Mouse (Mus musculus): ENCODE data around the gene Pdzk1.

Pdzk1 gene

GRCm38 (mm10) chr3:96838996-96839645 lies 10.0 kb downstream of the Pdzk1 start:
- no peak for DNase-seq

DNA sequence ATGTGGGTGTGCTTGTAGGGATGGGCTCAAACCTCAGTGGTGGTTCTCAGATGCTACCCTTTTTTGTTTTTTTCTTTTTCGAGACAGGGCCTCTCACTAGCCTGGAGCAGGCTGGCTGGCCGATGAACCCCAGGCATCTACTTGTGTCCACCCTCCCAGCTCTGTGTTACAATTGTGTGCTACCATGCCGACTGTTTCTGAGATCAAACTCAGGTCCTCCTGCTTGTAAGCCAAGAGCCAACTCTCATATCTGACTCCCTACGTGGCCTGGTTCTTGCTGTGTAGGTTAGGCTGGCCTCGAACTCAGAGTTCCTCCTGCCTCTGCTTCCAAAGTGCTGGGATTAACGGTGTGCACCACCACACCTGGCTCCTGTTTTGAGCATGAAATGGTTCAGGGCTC lies 16.1 kb downstream of the Pdzk1 start:
- DNase-seq = no peak

GRCm38 (mm10) chr3:96845806-96846205 lies 16.7 kb downstream of the Pdzk1 start:
- no peak for DNase-seq

DNA sequence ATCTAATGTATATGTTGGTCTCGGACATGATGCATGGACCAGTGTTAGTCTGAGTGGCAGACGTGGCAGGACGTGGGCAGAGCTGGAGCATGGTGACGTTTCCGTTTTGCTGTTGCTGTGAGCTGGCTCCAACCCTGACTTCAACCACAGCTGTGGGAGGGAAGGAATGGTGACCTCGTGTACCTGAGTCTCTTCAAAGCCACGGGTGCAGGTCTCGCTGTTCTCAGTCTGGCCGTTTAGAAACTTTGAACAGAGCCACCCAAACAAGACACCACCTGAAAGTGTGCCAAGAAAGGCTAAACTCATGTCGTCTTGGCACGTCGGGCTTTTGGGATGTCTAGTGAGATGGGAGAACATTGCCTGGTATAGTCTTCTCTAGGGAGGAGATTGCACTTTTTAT lies 17.9 kb downstream of the Pdzk1 start:
- DNase-seq = no peak

GRCm38 (mm10) chr3:96847661-96848060 lies 18.6 kb downstream of the Pdzk1 start:
- DNase-seq = no peak

DNA sequence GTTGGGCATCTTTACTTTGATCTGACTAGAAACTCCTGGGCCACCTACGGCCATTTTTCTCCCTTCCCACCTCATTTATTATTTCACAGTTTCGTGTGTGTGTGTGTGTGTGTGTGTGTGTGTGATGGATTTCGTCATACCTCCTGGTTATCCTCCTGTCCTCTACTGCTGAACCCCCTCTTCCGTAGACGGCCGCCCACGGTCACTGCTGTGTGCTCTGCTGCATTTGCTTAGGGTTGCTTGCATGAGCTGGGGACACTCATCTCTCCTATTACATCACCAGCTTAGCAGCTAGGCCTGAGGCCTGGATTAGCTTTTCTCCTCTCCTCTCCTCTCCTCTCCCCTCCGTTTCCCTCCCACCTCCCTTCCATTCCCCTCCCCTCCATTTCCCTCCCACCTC lies 19.4 kb downstream of the Pdzk1 start:
- no peak for DNase-seq

DNA sequence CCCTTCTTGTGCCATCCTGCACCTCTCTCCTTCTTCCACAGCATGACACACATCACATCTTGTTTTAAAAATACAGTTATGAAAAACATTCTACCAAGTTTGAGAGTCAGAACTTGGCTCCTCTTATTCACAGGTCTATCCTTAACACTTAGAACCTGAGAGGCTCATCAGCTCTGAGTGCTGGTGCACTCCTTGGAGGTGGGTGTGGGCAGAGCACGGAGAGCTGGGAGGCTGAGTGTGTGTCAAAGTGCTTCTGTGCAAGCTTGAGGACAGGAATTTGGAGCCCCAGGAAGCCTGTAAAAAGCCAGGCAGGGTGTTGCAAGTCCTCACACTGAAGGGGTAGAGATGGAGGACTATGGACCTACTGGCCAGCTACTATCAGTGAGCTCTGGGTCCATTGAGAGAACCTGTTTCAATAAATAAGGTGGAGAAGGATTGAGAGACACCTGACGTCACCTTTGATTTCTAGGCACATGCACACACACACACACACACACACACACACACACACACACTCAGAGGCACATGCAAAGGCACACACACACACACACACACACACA lies 20.2 kb downstream of the Pdzk1 start:
- no peak for DNase-seq

GRCm38 (mm10) chr3:96852561-96852960 lies 23.5 kb downstream of the Pdzk1 start:
- no peak for DNase-seq

GRCm38 (mm10) chr3:96854376-96854775 lies 25.3 kb downstream of the Pdzk1 start:
- no peak for DNase-seq

DNA sequence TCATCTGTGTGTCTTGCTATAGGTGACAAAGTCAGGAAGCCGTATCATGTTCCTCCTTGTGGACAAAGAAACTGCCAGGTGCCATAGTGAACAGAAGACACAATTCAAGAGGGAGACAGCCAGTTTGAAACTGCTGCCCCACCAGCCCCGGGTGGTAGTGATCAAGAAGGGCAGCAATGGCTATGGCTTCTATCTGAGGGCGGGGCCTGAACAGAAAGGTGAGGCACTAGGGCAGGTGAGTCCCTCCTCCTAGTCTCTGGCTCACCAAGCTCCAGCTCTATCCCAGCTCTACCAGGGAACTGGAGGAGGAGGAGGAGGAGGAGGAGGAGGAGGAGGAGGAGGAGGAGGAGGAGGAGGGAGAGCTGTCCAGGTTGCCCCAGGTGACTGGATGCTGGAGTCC lies 26.7 kb downstream of the Pdzk1 start:
- DNase-seq = no peak

- DNase-seq = no peak
Measured at GRCm38 (mm10) chr3:96860498-96860897, 31.4 kb downstream of the Pdzk1 start.

DNA sequence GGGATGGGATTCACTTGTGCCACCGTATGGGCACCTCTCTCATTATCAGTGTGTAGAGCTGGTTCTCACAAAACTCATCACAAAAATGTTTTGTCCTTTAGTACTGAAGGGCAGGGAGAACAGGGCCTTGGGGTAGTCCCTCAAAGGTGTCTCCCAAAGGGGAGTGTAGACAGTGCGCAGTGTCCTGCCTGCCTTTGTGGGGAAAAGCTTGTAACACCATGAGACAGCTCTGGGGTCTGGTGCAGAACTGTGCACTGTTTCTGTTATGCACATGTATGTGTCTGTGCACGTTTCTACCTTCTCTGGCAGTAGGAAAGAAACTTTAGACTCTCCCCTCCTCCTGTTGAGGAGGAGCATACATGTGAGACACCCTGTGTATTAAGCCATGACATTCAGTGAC lies 38.8 kb downstream of the Pdzk1 start:
- no peak for DNase-seq

- no peak for DNase-seq
Measured at GRCm38 (mm10) chr3:96868566-96868965, 39.5 kb downstream of the Pdzk1 start.

- DNase-seq = no peak
Measured at GRCm38 (mm10) chr3:96869091-96869490, 40.0 kb downstream of the Pdzk1 start.

DNA sequence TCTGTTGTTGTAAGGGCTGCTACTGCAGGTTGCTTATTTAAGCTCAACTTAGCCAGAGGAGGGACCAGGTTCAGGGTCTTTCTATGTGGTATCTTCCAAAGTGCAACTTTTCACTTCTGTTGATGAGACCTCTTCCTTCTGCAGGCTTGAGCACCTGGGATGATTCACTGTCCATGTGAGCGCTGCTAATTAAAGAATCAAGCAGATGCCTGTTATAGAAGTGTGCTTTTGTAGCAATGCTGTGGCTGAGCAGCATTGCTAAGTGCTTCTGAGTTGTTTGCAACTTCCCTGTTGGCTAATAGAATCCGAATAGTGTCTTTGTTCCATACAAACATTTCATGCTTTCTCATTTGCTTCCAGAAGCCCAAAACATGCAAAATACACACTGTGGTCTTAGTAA lies 41.2 kb downstream of the Pdzk1 start:
- DNase-seq = no peak

- DNase-seq = no peak
Measured at GRCm38 (mm10) chr3:96871070-96871469, 42.0 kb downstream of the Pdzk1 start.

DNA sequence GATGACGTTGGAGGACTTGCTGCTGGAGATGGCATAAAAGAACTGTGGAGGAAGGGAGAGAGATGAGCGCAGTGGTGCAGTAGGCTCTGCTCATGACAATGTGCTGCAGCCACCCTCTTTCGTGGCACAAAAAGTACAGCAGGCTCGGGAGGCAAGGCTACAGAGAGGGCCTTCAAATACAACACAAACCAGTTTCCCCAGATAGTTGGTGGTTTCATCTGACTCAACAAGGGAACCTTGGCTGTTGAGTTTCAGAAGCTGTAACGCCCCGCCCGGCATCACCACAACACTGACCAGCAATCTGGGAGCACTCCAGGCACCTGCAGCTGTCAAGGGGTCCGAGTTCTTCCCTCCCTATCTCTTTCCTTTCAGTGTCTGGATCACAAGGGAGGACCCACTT lies 43.4 kb downstream of the Pdzk1 start:
- DNase-seq = no peak

DNA sequence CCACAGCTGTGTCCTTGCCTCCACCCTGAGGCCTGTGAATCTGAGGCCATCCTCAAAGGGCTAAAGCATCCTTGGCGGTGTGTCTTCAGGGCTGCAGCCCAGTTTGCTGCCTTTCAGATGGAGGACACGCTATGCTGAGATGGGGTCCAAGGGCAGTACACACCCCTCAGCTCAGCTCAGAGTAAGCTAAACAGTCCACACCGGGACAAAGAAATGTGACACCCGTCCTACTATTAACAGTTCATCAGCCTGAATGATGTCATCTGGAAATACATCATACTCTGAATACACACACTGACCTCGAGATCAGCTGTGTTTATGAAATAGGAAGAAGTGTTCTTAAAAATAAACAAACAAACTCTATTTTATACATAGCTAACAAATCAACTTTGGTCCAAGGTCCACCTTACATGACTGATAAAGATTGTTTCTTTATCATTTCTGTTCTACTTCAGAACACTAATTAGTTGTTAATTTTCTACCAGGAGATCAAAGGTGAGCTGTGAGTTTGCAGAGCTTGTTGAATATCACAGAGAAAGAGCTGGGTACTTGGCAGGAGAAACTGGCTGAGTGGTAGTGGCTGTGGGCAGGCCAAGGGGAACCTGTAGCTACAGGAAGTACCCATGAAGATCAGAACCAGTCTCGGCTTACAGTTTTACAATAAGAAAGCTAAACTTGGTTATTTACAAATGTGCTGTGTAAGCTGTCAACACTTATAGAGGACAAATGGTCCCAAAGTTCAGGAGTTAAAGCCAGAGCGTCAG lies 45.9 kb downstream of the Pdzk1 start:
- no peak for DNase-seq

- no peak for DNase-seq
Measured at GRCm38 (mm10) chr3:96879536-96879935, 50.5 kb downstream of the Pdzk1 start.

DNA sequence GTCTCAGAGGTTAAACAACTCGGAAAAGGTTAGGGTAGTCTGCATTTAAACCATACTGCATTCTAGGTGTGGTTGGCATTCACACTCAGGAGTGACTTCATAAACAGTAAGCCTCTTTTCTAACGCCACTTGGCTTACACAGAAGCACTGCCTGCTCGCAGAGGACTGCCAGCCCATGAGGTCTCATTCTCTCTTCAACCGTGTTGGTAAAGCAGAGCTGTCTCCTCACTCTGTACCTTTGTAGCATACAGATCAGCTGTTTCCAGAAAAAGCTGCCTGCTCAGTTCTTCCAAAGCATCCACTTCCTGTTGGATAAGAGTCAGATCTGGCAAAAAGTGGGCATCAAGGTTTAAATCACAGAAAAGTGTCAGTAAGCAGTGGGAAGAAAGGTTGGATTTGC lies 51.3 kb downstream of the Pdzk1 start:
- DNase-seq = no peak

GRCm38 (mm10) chr3:96881557-96881956 lies 52.5 kb downstream of the Pdzk1 start:
- DNase-seq = no peak

GRCm38 (mm10) chr3:96882061-96882849 lies 53.2 kb downstream of the Pdzk1 start:
- DNase-seq = no peak

DNA sequence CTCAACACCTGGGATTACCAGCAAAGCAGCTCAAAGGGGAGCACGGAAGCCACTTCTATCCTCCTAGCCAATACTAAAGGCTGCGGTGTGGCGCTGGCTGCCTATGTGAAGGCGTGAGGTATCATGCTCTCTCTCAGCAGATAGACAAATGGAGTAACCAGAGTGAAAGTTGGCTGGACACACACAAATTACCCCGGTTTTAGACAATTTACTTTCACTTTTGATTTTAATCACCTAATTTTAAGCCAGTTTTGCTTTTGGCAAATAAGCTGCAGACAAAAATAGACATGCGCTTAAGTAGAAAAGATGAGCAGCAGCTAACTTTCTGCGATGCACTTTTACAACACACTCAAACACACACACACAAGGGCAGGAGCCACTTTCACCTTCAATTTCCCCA lies 54.6 kb downstream of the Pdzk1 start:
- DNase-seq = no peak
